Comparison of ENCODE assay signal across 18 mouse cellular contexts in the genomic region with DNA sequence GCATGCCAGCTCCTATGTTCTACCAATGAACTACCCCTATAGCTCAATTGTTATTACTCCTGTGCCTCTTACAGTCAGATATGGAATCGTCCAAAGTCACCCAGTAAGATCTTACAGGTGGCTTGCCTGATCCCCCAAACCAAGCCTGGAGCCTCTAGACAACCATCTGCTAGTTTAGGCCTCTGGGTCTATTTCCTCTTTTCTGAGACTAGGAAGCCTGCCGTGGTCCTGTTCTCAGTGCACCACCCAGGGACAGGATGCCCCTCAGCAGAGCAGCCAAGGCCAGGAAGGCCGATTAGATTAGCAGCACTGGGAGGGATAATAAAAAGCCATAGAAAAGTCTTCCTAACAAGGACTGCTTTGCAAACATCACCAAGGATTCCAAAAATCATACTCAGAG. TPM values are rescaled to one million over a fixed set of nuclear protein-coding genes. Genes with fewer than 3 reads are reported as not detected.
A peak's percentile ranks its signal among the peaks of the same experiment; 100 is the strongest.
DNase-seq lines count a peak whose midpoint lies in the region; ATAC-seq and TF ChIP-seq lines count a peak whose summit lies in the region.
"Had no signal": no experiment of that assay in that cellular context is flagged by ENCODE, and none has a peak within 500 bp of the region (broad histone marks: within the 10 kb centered on the region; RNA-seq: fewer than 3 reads in every experiment).

No protein-coding gene starts in this region.

- H3K36me3 ChIP-seq in hindbrain, embryonic 10.5 days = peaks cover 18% of the 10 kb centered on the region
- no peaks in the 10 kb centered on the region for H3K36me3 ChIP-seq in hindbrain, embryonic 16.5 days (ENCODE audit: control insufficient read depth, insufficient read depth, low read length)
- H3K36me3 ChIP-seq in testis, adult 2 months (ENCODE audit: control insufficient read depth, insufficient read depth, low read length) = no peaks in the 10 kb centered on the region
- H3K36me3 ChIP-seq in embryonic facial prominence, embryonic 10.5 days (replicated peaks) = peaks cover 16% of the 10 kb centered on the region
- H3K36me3 ChIP-seq: stomach, embryonic 15.5 days had no signal

- DNase-seq in hindbrain, embryonic 10.5 days (ENCODE audit: low spot score) = no peak
- no peak for DNase-seq in testis, postnatal 10 days (ENCODE audit: low spot score)
- no peak for DNase-seq in embryonic facial prominence, embryonic 10.5 days (ENCODE audit: low spot score)
- DNase-seq in testis, postnatal 14 days (ENCODE audit: low spot score) = peak; percentile 71
- no peak for DNase-seq in cerebellum, adult 11-12 months
- no peak for DNase-seq in spleen, postnatal 10 days (ENCODE audit: low spot score in 2 of 2)
- DNase-seq: cerebellum, adult 11 months; heart, postnatal 36 days; kidney, postnatal 36 days; lung, postnatal 36 days; midbrain, embryonic 14.5 days; thymus, postnatal 36 days had no signal

- WGBS in hindbrain, embryonic 10.5 days = 86% methylated on average over 3 of the region's 3 CpGs
- 90% methylated on average over 3 of the region's 3 CpGs for WGBS in hindbrain, embryonic 16.5 days
- 83% methylated on average over 3 of the region's 3 CpGs for WGBS in embryonic facial prominence, embryonic 10.5 days

- no peak overlapping the region for H3K4me3 ChIP-seq in hindbrain, embryonic 10.5 days
- no peak overlapping the region for H3K4me3 ChIP-seq in hindbrain, embryonic 16.5 days (ENCODE audit: low read length)
- H3K4me3 ChIP-seq in testis, adult 2 months (ENCODE audit: control insufficient read depth, low read depth, low read length) = no peak overlapping the region
- no peak overlapping the region; the same call in 1 of the 2 replicates for H3K4me3 ChIP-seq in embryonic facial prominence, embryonic 10.5 days

- H3K4me2 ChIP-seq in hindbrain, embryonic 16.5 days (ENCODE audit: low read length) = no peak overlapping the region

- no peak for TF ChIP-seq CTCF in testis, adult 2 months (IDR thresholded peaks at IDR 0.05; ENCODE audit: control insufficient read depth, insufficient read depth, insufficient replicate concordance, low read depth, low read length)

- no peaks in the 10 kb centered on the region for H3K9me3 ChIP-seq in hindbrain, embryonic 10.5 days
- no peaks in the 10 kb centered on the region for H3K9me3 ChIP-seq in hindbrain, embryonic 16.5 days (ENCODE audit: control insufficient read depth, low read length)
- H3K9me3 ChIP-seq in embryonic facial prominence, embryonic 10.5 days = no peaks in the 10 kb centered on the region
- H3K9me3 ChIP-seq: embryonic facial prominence, embryonic 13.5 days; neural tube, embryonic 12.5 days; stomach, embryonic 15.5 days had no signal

- H3K27ac ChIP-seq in hindbrain, embryonic 10.5 days = peak overlapping the region; percentile 99
- no peak overlapping the region for H3K27ac ChIP-seq in hindbrain, embryonic 16.5 days (ENCODE audit: low read depth, low read length)
- H3K27ac ChIP-seq in testis, adult 2 months (ENCODE audit: control insufficient read depth, insufficient read depth, low read depth, low read length) = peak overlapping the region; percentile 96
- peak overlapping the region; percentile 90; the same call in 1 of the 2 replicates for H3K27ac ChIP-seq in embryonic facial prominence, embryonic 10.5 days (replicated peaks)

- no peak for TF ChIP-seq POLR2A in testis, adult 2 months (IDR thresholded peaks at IDR 0.05; ENCODE audit: control insufficient read depth, low read depth, low read length)

- no peak overlapping the region for H3K9ac ChIP-seq in hindbrain, embryonic 16.5 days (ENCODE audit: low read depth, low read length)

- no peaks in the 10 kb centered on the region; the same call in 1 of the 2 replicates for H3K27me3 ChIP-seq in hindbrain, embryonic 10.5 days (ENCODE audit: insufficient read depth, poor library complexity, severe bottlenecking)
- H3K27me3 ChIP-seq in hindbrain, embryonic 16.5 days (replicated peaks; ENCODE audit: control insufficient read depth, insufficient read depth, low read length) = no peaks in the 10 kb centered on the region; the same call in 1 of the 2 replicates
- no peaks in the 10 kb centered on the region for H3K27me3 ChIP-seq in testis, adult 2 months (ENCODE audit: control insufficient read depth, insufficient read depth, low read length)
- H3K27me3 ChIP-seq in embryonic facial prominence, embryonic 10.5 days (replicated peaks; ENCODE audit: low read depth, poor library complexity, severe bottlenecking) = no peaks in the 10 kb centered on the region
- H3K27me3 ChIP-seq: embryonic facial prominence, embryonic 13.5 days; neural tube, embryonic 12.5 days; stomach, embryonic 15.5 days had no signal

- ATAC-seq in hindbrain, embryonic 16.5 days = no peak
- ATAC-seq: intestine, embryonic 16.5 days had no signal

- H3K4me1 ChIP-seq in hindbrain, embryonic 10.5 days (replicated peaks) = peaks cover 8% of the 10 kb centered on the region
- peaks cover 8% of the 10 kb centered on the region; the same call in 1 of the 2 replicates for H3K4me1 ChIP-seq in hindbrain, embryonic 16.5 days (ENCODE audit: control insufficient read depth, insufficient read depth, low read depth, low read length)
- peaks cover 8% of the 10 kb centered on the region for H3K4me1 ChIP-seq in testis, adult 2 months (ENCODE audit: control insufficient read depth, insufficient read depth, low read length)
- 0 out of 2 replicates have a peak, but pooled peaks cover 7% of the 10 kb centered on the region for H3K4me1 ChIP-seq in embryonic facial prominence, embryonic 10.5 days
- H3K4me1 ChIP-seq: stomach, embryonic 15.5 days had no signal

RNA-seq across cellular contexts. Expression of a gene that starts 1.1 kb away (rescaled TPM):
- polyA plus RNA-seq in hindbrain, embryonic 10.5 days (2016; fragmentation: Nextera tagmentation; extraction: Ambion mirVana) = 27.3 and 36.7 TPM in 2 replicates
- polyA plus RNA-seq in hindbrain, embryonic 16.5 days (2015; fragmentation: Nextera tagmentation; extraction: Ambion mirVana) = 76.4 and 78.1 TPM in 2 replicates
- 77.0 and 84.3 TPM in 2 replicates for polyA plus RNA-seq in testis, adult 2 months (2012; rRNA removed)
- polyA plus RNA-seq in embryonic facial prominence, embryonic 10.5 days (2016; fragmentation: Nextera tagmentation; extraction: Ambion mirVana) = 29.4 and 32.9 TPM in 2 replicates

RNA-seq across cellular contexts. Expression of a gene that starts 7.3 kb away (rescaled TPM):
- 607 and 799 TPM in 2 replicates for polyA plus RNA-seq in hindbrain, embryonic 10.5 days (2016; fragmentation: Nextera tagmentation; extraction: Ambion mirVana)
- 284 and 285 TPM in 2 replicates for polyA plus RNA-seq in hindbrain, embryonic 16.5 days (2015; fragmentation: Nextera tagmentation; extraction: Ambion mirVana)
- 32.7 and 38.9 TPM in 2 replicates for polyA plus RNA-seq in testis, adult 2 months (2012; rRNA removed)
- 870 and 873 TPM in 2 replicates for polyA plus RNA-seq in embryonic facial prominence, embryonic 10.5 days (2016; fragmentation: Nextera tagmentation; extraction: Ambion mirVana)

RNA-seq across cellular contexts. Expression of a gene that starts 27.7 kb away (rescaled TPM):
- polyA plus RNA-seq in hindbrain, embryonic 10.5 days (2016; fragmentation: Nextera tagmentation; extraction: Ambion mirVana) = 9.7 TPM in 2 replicates
- 1.6 and 2.1 TPM in 2 replicates for polyA plus RNA-seq in hindbrain, embryonic 16.5 days (2015; fragmentation: Nextera tagmentation; extraction: Ambion mirVana)
- 5.8 and 6.0 TPM in 2 replicates for polyA plus RNA-seq in testis, adult 2 months (2012; rRNA removed)
- 12.7 and 13.9 TPM in 2 replicates for polyA plus RNA-seq in embryonic facial prominence, embryonic 10.5 days (2016; fragmentation: Nextera tagmentation; extraction: Ambion mirVana)

RNA-seq across cellular contexts. Expression of a gene that starts 43.6 kb away (rescaled TPM):
- 37.6 and 41.5 TPM in 2 replicates for polyA plus RNA-seq in hindbrain, embryonic 10.5 days (2016; fragmentation: Nextera tagmentation; extraction: Ambion mirVana)
- polyA plus RNA-seq in hindbrain, embryonic 16.5 days (2015; fragmentation: Nextera tagmentation; extraction: Ambion mirVana) = 31.3 and 32.2 TPM in 2 replicates
- 156 and 170 TPM in 2 replicates for polyA plus RNA-seq in testis, adult 2 months (2012; rRNA removed)
- polyA plus RNA-seq in embryonic facial prominence, embryonic 10.5 days (2016; fragmentation: Nextera tagmentation; extraction: Ambion mirVana) = 35.2 and 37.7 TPM in 2 replicates
